Mouse (Mus musculus) G1E (cell line): ENCODE data around the gene Aurkaip1.

Source experiments
- CTCF ChIP-seq: IDR thresholded peaks from 2 replicates; pipeline ENCODE4 v1.5.1; 2012; ENCODE audit warnings: low read depth, low read length, inconsistent platforms, mixed read lengths
- GATA1 ChIP-seq: IDR thresholded peaks from 2 replicates; pipeline ENCODE4 v1.6.1; 2012; ENCODE audit warnings: borderline replicate concordance, low read length, inconsistent platforms, mixed read lengths
- POLR2AphosphoS5 ChIP-seq: IDR thresholded peaks from 2 replicates; pipeline ENCODE4 v1.6.1; 2012; ENCODE audit warnings: low read depth, low read length, inconsistent platforms; ENCODE audit not compliant: insufficient replicate concordance
- TAL1 ChIP-seq: conservative IDR thresholded peaks from 2 replicates; pipeline ENCODE4 v1.6.1; 2012; ENCODE audit warnings: low read depth, low read length, inconsistent platforms, mixed read lengths

DNA sequence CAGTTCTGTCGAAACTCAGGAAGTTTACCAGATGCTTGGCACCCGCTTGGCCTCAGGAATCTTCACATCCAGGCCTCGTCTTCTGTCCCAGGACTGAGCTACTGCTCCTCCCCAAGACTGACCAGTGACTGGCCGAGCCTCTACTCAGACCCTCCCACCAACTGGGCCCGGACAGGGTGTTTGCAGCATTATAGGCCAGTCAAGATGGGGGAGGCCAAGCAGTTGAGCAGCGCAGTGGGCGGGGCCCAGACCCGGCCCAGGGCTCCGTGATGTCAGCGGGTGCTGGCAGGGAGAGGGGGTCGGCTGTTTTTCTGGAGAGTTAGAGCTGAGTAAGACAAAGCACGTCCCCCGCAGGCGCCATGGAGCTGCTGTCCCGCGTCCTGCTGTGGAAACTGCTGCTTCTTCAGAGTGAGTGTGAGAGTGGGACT, 8.4 kb downstream of the Aurkaip1 start, which contains the start of gene Mxra8:
- TF ChIP-seq CTCF (no peak), GATA1 (no peak), POLR2AphosphoS5 (no peak), TAL1 (no peak)
